In genomic region chr5:90077025-90077536, GRCm38 (mm10) we compare ENCODE assay signal across 16 mouse cellular contexts.
"Had no signal": no experiment of that assay in that cellular context is flagged by ENCODE, and none has a peak within 500 bp of the region (broad histone marks: within the 10 kb centered on the region; RNA-seq: fewer than 3 reads in every experiment).

No protein-coding gene starts in this region.

- H3K27ac ChIP-seq: neural tube, embryonic 12.5 days; neural tube, embryonic 13.5 days; neural tube, embryonic 15.5 days; stomach, embryonic 15.5 days; stomach, postnatal 0 days had no signal

- H3K9ac ChIP-seq: neural tube, embryonic 12.5 days; neural tube, embryonic 13.5 days; neural tube, embryonic 15.5 days; stomach, embryonic 15.5 days had no signal

- H3K4me2 ChIP-seq: neural tube, embryonic 12.5 days; neural tube, embryonic 13.5 days; neural tube, embryonic 15.5 days; stomach, embryonic 15.5 days had no signal

- H3K4me3 ChIP-seq: neural tube, embryonic 12.5 days; neural tube, embryonic 13.5 days; neural tube, embryonic 15.5 days; stomach, embryonic 15.5 days had no signal

- H3K27me3 ChIP-seq: neural tube, embryonic 12.5 days; neural tube, embryonic 13.5 days; neural tube, embryonic 15.5 days; stomach, embryonic 15.5 days had no signal

- H3K36me3 ChIP-seq: neural tube, embryonic 12.5 days; neural tube, embryonic 13.5 days; neural tube, embryonic 15.5 days; stomach, embryonic 15.5 days had no signal

- H3K4me1 ChIP-seq: neural tube, embryonic 12.5 days; neural tube, embryonic 13.5 days; neural tube, embryonic 15.5 days; stomach, embryonic 15.5 days had no signal

- H3K9me3 ChIP-seq: neural tube, embryonic 12.5 days; neural tube, embryonic 13.5 days; neural tube, embryonic 15.5 days; stomach, embryonic 15.5 days had no signal

- DNase-seq: retina, postnatal 1 day; right cerebral cortex, adult 18-20 months; right cerebral cortex, postnatal 14 days; right cerebral cortex, postnatal 25 days; right cerebral cortex, postnatal 4 days; spleen, adult 18-20 months; thymus, adult 18-20 months; thymus, adult 2 months; thymus, postnatal 25 days; thymus, postnatal 36 days; thymus, postnatal 4 days had no signal
